Mouse (Mus musculus) liver, embryonic 13.5 days (tissue): ENCODE data around the gene Cntn6. TPM values are rescaled to one million over a fixed set of nuclear protein-coding genes. Genes with fewer than 3 reads are reported as not detected.

Source experiments
- ATAC-seq: fragments of 200-750 bp; cut with Nextera tagmentation; 2 replicates; pipeline ENCODE4 v1.8.0; 2017; ENCODE audit warnings: low read depth, mild to moderate bottlenecking, moderate number of reproducible peaks, moderate library complexity
- DNase-seq: peaks from one replicate; pipeline ENCODE4 v3.0.0; 2022
- H3K27ac ChIP-seq: fragments of 300-500 bp; sonication (generic); 2 replicates; pipeline ENCODE4 v1.5.1; 2015; ENCODE audit warnings: moderate library complexity, mild to moderate bottlenecking, inconsistent platforms
- H3K27me3 ChIP-seq: fragments of 300-500 bp; sonication (generic); 2 replicates; pipeline ENCODE4 v1.6.1; 2015; ENCODE audit warnings: mild to moderate bottlenecking, inconsistent platforms
- H3K36me3 ChIP-seq: fragments of 300-500 bp; sonication (generic); 2 replicates; pipeline ENCODE4 v1.6.1; 2015; ENCODE audit warnings: mild to moderate bottlenecking, inconsistent platforms
- H3K4me1 ChIP-seq: fragments of 300-500 bp; sonication (generic); replicated peaks from 2 replicates; pipeline ENCODE4 v1.6.1; 2015; ENCODE audit warnings: inconsistent platforms
- H3K4me2 ChIP-seq: fragments of 300-500 bp; sonication (generic); 2 replicates; pipeline ENCODE4 v1.6.1; 2015; ENCODE audit warnings: inconsistent platforms, mild to moderate bottlenecking, moderate library complexity
- H3K4me3 ChIP-seq: fragments of 300-500 bp; sonication (generic); replicated peaks from 2 replicates; pipeline ENCODE4 v1.5.1; 2015; ENCODE audit warnings: mild to moderate bottlenecking, inconsistent platforms
- H3K9ac ChIP-seq: fragments of 300-500 bp; sonication (generic); 2 replicates; pipeline ENCODE4 v1.6.1; 2015; ENCODE audit warnings: mild to moderate bottlenecking, inconsistent platforms
- H3K9me3 ChIP-seq: fragments of 300-500 bp; sonication (generic); replicated peaks from 2 replicates; pipeline ENCODE4 v1.6.1; 2016; ENCODE audit warnings: inconsistent platforms
- WGBS: fragments of 180-500 bp; shearing (Covaris S2); methylation state at CpG from one replicate; pipeline ENCODE4 v1.1.7; 2015; ENCODE audit not compliant: insufficient replicate concordance; 5-methylcytosine and 5-hydroxymethylcytosine counted together
- polyA plus RNA-seq: library from polyadenylated mRNA; unstranded; fragments of >200 nt; fragmentation: Nextera tagmentation; extraction: Ambion mirVana; gene quantifications from 2 replicates; pipeline ENCODE4 v1.2.1, GENCODE M21; 2015

The Cntn6 gene
- polyA plus RNA-seq, 1 experiment from 2014 or later: not detected

DNA sequence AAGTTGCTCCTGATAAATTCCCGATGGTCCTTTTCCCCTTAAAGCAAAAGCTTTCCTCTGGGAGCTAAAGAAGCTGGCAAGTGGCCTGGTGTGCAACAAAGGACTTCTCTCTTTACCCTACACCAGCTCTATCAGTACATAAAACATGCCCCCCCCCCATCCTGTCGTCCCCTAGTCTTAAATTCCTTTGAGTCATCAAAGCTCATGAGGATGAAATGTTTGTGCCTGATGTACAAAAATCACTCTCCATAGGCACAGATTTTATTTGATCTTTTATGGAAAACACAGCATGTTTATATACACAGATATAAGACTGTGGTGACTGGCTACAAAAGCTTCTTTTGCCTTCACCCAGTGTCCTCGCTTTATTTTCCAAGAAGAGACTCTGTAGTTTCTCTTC, 112.6 kb downstream of the Cntn6 start:
- Histone ChIP-seq H3K4me3 (no peak overlapping the region), H3K4me2 (no peak overlapping the region), H3K9ac (no peak overlapping the region), H3K27me3 (no peaks in the 10 kb centered on the region), H3K27ac (no peak overlapping the region), H3K9me3 (no peaks in the 10 kb centered on the region), H3K4me1 (no peaks in the 10 kb centered on the region), H3K36me3 (no peaks in the 10 kb centered on the region)
- WGBS: 52% methylated on average over 3 of the region's 3 CpGs
- ATAC-seq (no peak), DNase-seq (no peak)

DNA sequence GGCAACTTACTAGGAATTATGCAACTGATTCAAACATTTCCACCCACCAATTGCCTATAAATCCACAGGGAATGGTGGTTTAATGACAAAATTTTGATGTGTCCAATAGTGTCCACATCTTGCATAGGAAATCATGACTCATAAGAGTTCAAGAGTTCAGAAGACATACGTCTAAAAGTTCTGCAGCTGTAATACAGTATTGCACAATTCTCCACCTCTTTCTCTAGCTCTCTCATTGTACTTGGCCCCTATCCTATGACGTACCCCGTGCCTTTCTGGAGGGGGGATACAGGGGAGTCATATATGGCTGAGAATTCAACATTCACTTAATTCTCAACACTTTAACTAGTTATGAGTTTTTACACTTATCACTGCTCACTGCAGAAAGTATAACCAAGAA, 160.9 kb downstream of the Cntn6 start:
- 62% methylated on average over 3 of the region's 3 CpGs for WGBS
- no peaks in the 10 kb centered on the region for H3K9me3 ChIP-seq
- H3K4me3 ChIP-seq: no peak overlapping the region
- no peak for ATAC-seq
- H3K27me3 ChIP-seq: no peaks in the 10 kb centered on the region
- no peak overlapping the region for H3K27ac ChIP-seq
- no peak overlapping the region for H3K4me2 ChIP-seq
- H3K36me3 ChIP-seq: no peaks in the 10 kb centered on the region
- no peak overlapping the region for H3K9ac ChIP-seq
- no peak for DNase-seq
- H3K4me1 ChIP-seq: no peaks in the 10 kb centered on the region

DNA sequence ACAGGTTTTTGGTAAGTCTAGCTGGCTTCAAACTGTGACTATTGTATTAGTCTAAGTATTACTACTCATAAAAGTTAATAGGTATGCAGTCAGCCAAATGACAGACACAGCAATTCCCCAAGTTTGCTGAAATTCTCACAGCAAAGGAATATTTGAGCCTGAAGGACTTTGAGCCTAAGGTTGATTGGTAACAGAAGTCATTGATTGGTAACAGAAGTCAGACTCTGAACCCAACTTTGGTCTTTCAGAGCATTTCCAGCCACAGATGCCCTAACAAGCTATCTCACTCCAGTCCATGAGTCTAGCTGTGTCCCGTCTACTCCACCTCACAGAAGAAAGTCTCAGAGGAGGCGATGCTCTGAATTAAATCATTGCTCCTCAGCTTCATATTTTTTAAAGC, 176.1 kb downstream of the Cntn6 start:
- Histone ChIP-seq H3K4me1 (no peaks in the 10 kb centered on the region), H3K9me3 (no peaks in the 10 kb centered on the region), H3K36me3 (no peaks in the 10 kb centered on the region), H3K4me3 (no peak overlapping the region), H3K4me2 (no peak overlapping the region), H3K27ac (no peak overlapping the region), H3K27me3 (no peaks in the 10 kb centered on the region), H3K9ac (no peak overlapping the region)
- no peak for ATAC-seq
- no peak for DNase-seq
- 56% methylated on average over 2 of the region's 2 CpGs for WGBS

GRCm38 (mm10) chr6:104674249-104674648, 181.7 kb downstream of the Cntn6 start:
- Histone ChIP-seq H3K4me3 (no peak overlapping the region), H3K9me3 (no peaks in the 10 kb centered on the region), H3K9ac (no peak overlapping the region), H3K36me3 (no peaks in the 10 kb centered on the region), H3K27ac (no peak overlapping the region), H3K4me1 (no peaks in the 10 kb centered on the region), H3K4me2 (no peak overlapping the region), H3K27me3 (no peaks in the 10 kb centered on the region)
- DNase-seq (no peak), ATAC-seq (no peak)

DNA sequence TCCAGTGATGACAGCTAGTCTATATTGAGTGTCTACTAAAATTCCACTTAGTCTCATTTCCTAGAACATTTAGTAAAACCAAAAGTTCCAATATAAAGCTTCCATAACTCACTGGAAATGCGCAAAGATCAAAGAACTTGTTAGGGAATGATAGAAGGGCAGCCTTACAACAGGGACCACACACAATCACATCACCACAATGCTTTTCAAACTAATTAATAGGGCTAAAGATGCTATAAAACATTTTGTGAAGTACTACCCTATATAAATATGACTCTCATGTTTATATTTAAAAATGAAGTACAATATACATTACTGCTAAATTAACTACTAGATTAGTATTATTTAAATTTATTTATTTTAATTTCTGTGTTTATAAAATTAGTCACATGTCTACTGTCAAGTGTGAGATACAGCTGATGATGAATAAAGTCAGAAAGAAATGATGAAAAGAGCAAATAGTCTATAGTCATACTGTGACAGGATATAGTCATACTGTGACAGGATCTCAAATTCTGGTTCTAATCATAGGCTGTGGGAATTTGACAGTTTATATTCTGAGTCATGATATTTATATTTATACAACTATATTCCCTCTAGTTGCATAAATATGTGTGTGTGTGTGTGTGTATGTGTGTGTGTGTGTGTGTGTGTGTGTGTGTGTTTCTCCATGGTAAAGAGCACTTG, 187.4 kb downstream of the Cntn6 start:
- no peaks in the 10 kb centered on the region for H3K9me3 ChIP-seq
- 74% methylated on average over 1 of the region's 1 CpGs for WGBS
- no peaks in the 10 kb centered on the region for H3K27me3 ChIP-seq
- ATAC-seq (no peak), DNase-seq (no peak)
- no peak overlapping the region for H3K4me3 ChIP-seq
- H3K27ac ChIP-seq: no peak overlapping the region
- no peak overlapping the region for H3K9ac ChIP-seq
- H3K4me2 ChIP-seq: no peak overlapping the region
- no peaks in the 10 kb centered on the region for H3K36me3 ChIP-seq
- no peaks in the 10 kb centered on the region for H3K4me1 ChIP-seq

DNA sequence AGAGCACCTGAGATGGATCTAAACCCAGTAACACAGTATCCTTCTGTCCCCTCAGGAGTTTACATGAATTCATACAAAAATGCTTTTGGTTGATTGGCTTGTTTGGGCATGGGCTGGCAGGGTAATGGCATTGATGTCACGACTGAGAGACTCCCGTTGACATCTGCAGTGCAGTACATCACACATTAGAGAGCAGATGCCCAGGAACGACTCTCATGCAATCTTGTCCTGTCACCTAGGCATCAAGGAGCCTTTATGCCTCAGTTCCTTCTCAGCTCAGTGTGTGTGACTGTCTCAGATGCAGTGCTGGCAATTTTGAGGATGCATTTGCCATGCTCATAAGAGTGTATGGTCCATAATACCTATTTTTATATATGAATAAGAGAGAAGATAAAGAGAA, 195.4 kb downstream of the Cntn6 start:
- H3K9me3 ChIP-seq: no peaks in the 10 kb centered on the region
- H3K27ac ChIP-seq: no peak overlapping the region
- DNase-seq (no peak), ATAC-seq (no peak)
- H3K27me3 ChIP-seq: no peaks in the 10 kb centered on the region
- H3K4me1 ChIP-seq: no peaks in the 10 kb centered on the region
- H3K4me2 ChIP-seq: no peak overlapping the region
- H3K36me3 ChIP-seq: no peaks in the 10 kb centered on the region
- WGBS: 61% methylated on average over 3 of the region's 3 CpGs
- no peak overlapping the region for H3K9ac ChIP-seq
- H3K4me3 ChIP-seq: no peak overlapping the region

- Histone ChIP-seq H3K9ac (no peak overlapping the region), H3K27me3 (no peaks in the 10 kb centered on the region), H3K4me3 (no peak overlapping the region), H3K36me3 (no peaks in the 10 kb centered on the region), H3K9me3 (no peaks in the 10 kb centered on the region), H3K4me2 (no peak overlapping the region), H3K27ac (no peak overlapping the region), H3K4me1 (no peaks in the 10 kb centered on the region)
- ATAC-seq (no peak), DNase-seq (no peak)
- WGBS: 61% methylated on average over 6 of the region's 6 CpGs
Measured at GRCm38 (mm10) chr6:104688439-104689125, 196.0 kb downstream of the Cntn6 start.

DNA sequence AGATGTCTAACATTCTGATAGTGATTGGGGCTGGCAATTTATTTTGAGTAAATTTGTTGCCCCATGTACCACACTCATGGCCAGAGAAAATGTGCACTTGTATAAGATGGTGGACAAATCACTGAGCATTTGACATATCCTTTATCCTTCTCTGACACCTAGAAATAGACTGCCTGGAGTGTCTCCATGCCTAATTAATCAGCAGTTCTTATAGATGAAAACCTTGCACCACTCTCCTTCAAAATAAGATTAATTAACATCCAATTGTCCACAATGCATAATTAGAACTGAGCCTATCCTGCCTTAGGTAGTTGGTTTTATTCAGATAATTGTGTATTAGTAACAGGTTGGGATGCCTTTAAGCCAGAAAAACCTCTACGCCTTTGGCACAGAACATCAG, 236.0 kb downstream of the Cntn6 start:
- H3K27me3 ChIP-seq: no peaks in the 10 kb centered on the region
- ATAC-seq: no peak
- WGBS: 80% methylated on average over 1 of the region's 1 CpGs

DNA sequence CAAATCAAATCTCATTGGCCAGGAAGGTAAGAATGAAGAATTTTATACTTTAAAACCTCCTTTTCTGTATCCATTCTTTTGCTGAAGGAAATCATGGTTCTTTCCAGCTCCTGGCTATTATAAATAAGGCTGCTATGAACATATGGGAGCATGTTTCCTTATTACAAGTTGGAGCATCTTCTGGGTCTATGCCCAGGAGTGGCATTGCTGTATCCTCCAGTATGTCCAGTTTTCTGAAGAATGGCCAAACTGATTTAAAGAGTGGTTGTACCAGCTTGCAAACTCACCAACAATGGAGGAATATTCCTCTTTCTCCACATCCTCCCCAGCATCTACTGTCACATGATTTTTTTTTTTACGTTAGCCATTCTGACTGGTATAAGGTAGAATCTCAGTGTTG, 241.7 kb downstream of the Cntn6 start:
- no peak for DNase-seq
- no peaks in the 10 kb centered on the region for H3K9me3 ChIP-seq
- ATAC-seq: no peak
- H3K4me2 ChIP-seq: no peak overlapping the region
- H3K36me3 ChIP-seq: no peaks in the 10 kb centered on the region
- no peak overlapping the region for H3K9ac ChIP-seq
- H3K27me3 ChIP-seq: no peaks in the 10 kb centered on the region
- 81% methylated on average over 1 of the region's 1 CpGs for WGBS
- H3K27ac ChIP-seq: no peak overlapping the region
- H3K4me1 ChIP-seq: no peaks in the 10 kb centered on the region
- H3K4me3 ChIP-seq: no peak overlapping the region

More for the DNA sequence above, 236.0 kb downstream of the Cntn6 start:
- Histone ChIP-seq H3K36me3 (no peaks in the 10 kb centered on the region), H3K9ac (no peak overlapping the region), H3K4me2 (no peak overlapping the region), H3K27ac (no peak overlapping the region), H3K4me1 (no peaks in the 10 kb centered on the region), H3K9me3 (no peaks in the 10 kb centered on the region), H3K4me3 (no peak overlapping the region)
- DNase-seq: no peak

DNA sequence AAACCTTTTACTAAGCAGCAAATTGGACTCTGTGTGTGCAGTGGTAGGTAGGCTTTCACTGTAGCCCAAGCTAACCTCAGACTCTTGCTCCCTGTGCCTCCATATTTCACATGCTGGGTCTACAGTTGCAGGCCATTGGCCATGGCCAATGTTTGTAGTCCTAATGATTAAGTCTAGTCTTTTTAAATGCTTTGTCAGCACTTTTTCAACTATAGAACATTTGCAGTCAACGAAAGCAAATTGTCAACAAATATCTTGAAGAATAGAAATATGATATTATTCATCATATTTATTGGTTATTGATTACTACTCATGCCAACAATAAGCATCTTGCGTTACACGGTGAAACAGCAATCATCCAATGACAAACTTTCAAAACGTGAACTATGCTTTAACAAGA, 246.4 kb downstream of the Cntn6 start:
- H3K4me1 ChIP-seq: no peaks in the 10 kb centered on the region
- no peak for DNase-seq
- no peaks in the 10 kb centered on the region for H3K9me3 ChIP-seq
- no peaks in the 10 kb centered on the region for H3K36me3 ChIP-seq
- no peak overlapping the region for H3K27ac ChIP-seq
- no peak overlapping the region for H3K9ac ChIP-seq
- ATAC-seq: no peak
- 70% methylated on average over 4 of the region's 4 CpGs for WGBS
- H3K4me2 ChIP-seq: no peak overlapping the region
- H3K27me3 ChIP-seq: no peaks in the 10 kb centered on the region
- no peak overlapping the region for H3K4me3 ChIP-seq

DNA sequence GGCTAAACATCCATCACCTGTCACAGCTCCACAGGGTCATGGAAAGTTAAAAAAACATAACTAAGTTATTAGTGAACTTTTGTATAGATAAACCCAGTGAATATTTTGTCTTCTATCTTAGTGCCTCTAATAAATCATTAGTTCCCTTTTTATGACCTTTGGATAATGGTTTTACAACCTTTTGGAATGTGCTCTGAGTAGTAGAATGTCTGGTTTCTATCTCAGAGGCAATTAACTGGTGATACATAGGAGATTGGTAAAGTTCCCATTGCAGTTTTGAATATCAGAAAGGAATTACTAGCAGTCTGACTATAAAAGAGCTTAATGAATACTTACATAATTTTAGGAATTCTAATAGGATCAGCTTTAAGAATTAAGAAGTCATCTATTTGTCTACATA, 265.5 kb downstream of the Cntn6 start:
- no peak overlapping the region for H3K4me2 ChIP-seq
- no peaks in the 10 kb centered on the region for H3K4me1 ChIP-seq
- ATAC-seq: no peak

DNA sequence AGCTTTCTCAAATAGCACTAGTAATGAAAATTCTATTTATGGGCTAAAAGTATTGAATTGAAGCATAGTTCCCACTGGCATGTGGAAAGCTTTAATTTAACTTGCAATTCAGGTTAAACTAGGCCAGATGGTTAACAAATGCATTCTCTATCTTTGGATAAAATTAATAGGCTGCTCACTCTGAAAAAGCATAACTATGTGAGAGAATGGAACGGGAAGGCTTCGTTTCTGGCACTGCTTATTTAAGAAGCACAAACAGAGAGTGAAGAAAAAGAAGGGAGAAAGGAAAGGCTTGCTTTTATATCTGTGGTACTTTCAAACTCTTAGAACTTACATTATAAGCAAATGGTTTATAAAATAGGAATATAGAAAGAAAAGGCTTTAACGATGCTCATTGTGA, 268.6 kb downstream of the Cntn6 start:
- no peak for DNase-seq
- H3K4me2 ChIP-seq: no peak overlapping the region
- no peak overlapping the region for H3K9ac ChIP-seq
- no peak for ATAC-seq
- H3K4me3 ChIP-seq: no peak overlapping the region
- no peaks in the 10 kb centered on the region for H3K4me1 ChIP-seq
- 85% methylated on average over 3 of the region's 3 CpGs for WGBS
- H3K36me3 ChIP-seq: no peaks in the 10 kb centered on the region
- H3K9me3 ChIP-seq: no peaks in the 10 kb centered on the region
- H3K27me3 ChIP-seq: no peaks in the 10 kb centered on the region
- no peak overlapping the region for H3K27ac ChIP-seq

More for the DNA sequence above, 265.5 kb downstream of the Cntn6 start:
- H3K9me3 ChIP-seq: no peaks in the 10 kb centered on the region
- H3K36me3 ChIP-seq: no peaks in the 10 kb centered on the region
- no peaks in the 10 kb centered on the region for H3K27me3 ChIP-seq
- no peak overlapping the region for H3K27ac ChIP-seq
- no peak overlapping the region for H3K4me3 ChIP-seq
- no peak overlapping the region for H3K9ac ChIP-seq
- DNase-seq: no peak
